Mouse (Mus musculus) limb, embryonic 13.5 days (tissue): ENCODE measurements around the gene Pex6. TPM values are rescaled to one million over a fixed set of nuclear protein-coding genes. Genes with fewer than 3 reads are reported as not detected.

Experiments
- ATAC-seq: fragments of 200-750 bp; cut with Nextera tagmentation; 2 replicates; pipeline ENCODE4 v1.8.0; 2017; ENCODE audit warnings: low read depth, moderate number of reproducible peaks, moderate TSS enrichment; ENCODE audit not compliant: low FRiP score
- H3K27ac ChIP-seq: fragments of 300-500 bp; sonication (generic); 2 replicates; pipeline ENCODE4 v1.5.1; 2015; ENCODE audit warnings: inconsistent platforms, mild to moderate bottlenecking, moderate library complexity
- H3K27me3 ChIP-seq: fragments of 300-500 bp; sonication (generic); 2 replicates; pipeline ENCODE4 v1.6.1; 2015; ENCODE audit warnings: mild to moderate bottlenecking, inconsistent platforms
- H3K36me3 ChIP-seq: fragments of 300-500 bp; sonication (generic); 2 replicates; pipeline ENCODE4 v1.6.1; 2015; ENCODE audit warnings: inconsistent platforms, mild to moderate bottlenecking, moderate library complexity
- H3K4me1 ChIP-seq: fragments of 300-500 bp; sonication (generic); 2 replicates; pipeline ENCODE4 v1.6.1; 2015; ENCODE audit warnings: inconsistent platforms
- H3K4me2 ChIP-seq: fragments of 300-500 bp; sonication (generic); replicated peaks from 2 replicates; pipeline ENCODE4 v1.6.1; 2015; ENCODE audit warnings: inconsistent platforms, mild to moderate bottlenecking, moderate library complexity
- H3K4me3 ChIP-seq: fragments of 300-500 bp; sonication (generic); 2 replicates; pipeline ENCODE4 v1.5.1; 2015; ENCODE audit warnings: moderate library complexity, mild to moderate bottlenecking, inconsistent platforms
- H3K9ac ChIP-seq: fragments of 300-500 bp; sonication (generic); 2 replicates; pipeline ENCODE4 v1.6.1; 2015; ENCODE audit warnings: mild to moderate bottlenecking, inconsistent platforms
- H3K9me3 ChIP-seq: fragments of 300-500 bp; sonication (generic); 2 replicates; pipeline ENCODE4 v1.6.1; 2016; ENCODE audit warnings: inconsistent platforms
- WGBS: fragments of 180-500 bp; shearing (Covaris S2); methylation state at CpG from one replicate; pipeline ENCODE4 v1.1.7; 2015; 5-methylcytosine and 5-hydroxymethylcytosine counted together
- polyA plus RNA-seq: library from polyadenylated mRNA; unstranded; fragments of >200 nt; fragmentation: Nextera tagmentation; extraction: Ambion mirVana; gene quantifications from 2 replicates; pipeline ENCODE4 v1.2.1, GENCODE M21; 2015

Pex6 gene
- 26.8 and 27.0 TPM in 2 replicates for polyA plus RNA-seq

DNA sequence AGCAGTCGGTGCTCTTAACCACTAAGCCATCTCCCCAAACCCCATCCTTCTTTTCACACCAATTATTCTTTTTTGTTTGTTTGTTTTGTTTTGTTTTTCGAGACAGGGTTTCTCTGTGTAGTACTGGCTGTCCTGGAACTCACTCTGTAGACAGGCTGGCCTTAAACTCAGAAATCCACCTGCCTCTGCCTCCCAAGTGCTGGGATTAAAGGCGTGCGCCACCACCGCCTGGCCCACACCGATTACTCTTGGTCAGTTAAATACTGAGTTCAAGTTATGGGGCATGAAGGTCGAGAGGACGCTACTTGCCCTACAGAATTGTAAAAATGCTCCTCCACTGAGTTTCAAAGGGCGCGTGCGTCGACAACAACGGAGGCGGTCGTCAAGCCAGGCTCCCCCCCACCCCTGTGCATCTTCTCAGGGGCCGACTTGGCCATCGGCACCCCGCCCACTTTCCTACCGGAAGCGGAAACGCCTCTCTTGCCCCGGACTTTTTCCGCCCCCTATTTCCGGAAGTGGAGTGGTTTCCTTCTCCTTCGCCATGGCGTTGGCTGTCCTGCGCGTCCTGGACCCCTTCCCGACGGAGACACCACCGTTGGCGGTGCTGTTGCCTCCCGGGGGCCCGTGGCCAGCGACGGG lies at the start of gene Pex6:
Pex6 (plus strand) TSS at position 505 of the 639 bp plus-strand sequence.
- Histone ChIP-seq H3K4me3 (peak within 1 kb of the TSS; percentile 100), H3K27ac (peak within 1 kb of the TSS; percentile 65; the same call in 1 of the 2 replicates), H3K27me3 (no peaks in the 10 kb centered on the region), H3K4me2 (peak within 1 kb of the TSS; percentile 100), H3K9ac (peak within 1 kb of the TSS; percentile 96), H3K4me1 (peaks cover 23% of the 10 kb centered on the region), H3K36me3 (peaks cover 29% of the 10 kb centered on the region), H3K9me3 (no peaks in the 10 kb centered on the region)
- 7% methylated on average over 36 of the region's 36 CpGs for WGBS
- ATAC-seq, result peak; percentile 91

DNA sequence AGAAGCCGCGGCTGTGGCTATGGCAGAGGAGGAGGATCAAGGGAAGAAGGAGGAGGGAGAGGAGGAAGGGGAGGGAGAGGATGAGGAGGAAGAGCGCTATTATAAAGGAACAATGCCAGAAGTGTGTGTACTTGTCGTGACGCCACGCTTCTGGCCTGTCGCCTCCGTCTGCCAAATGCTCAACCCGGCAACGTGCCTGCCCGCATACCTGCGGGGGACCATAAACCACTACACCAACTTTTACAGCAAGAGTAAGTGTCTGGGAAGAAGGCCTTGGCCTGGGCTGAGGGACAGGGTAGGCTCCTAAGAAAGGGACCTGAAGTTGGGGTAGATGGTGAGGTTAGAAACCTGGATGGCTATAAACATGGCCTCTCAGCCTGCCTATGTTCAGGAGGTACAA lies 49.3 kb upstream of the Pex6 start:
- Histone ChIP-seq H3K9me3 (no peaks in the 10 kb centered on the region), H3K27me3 (no peaks in the 10 kb centered on the region), H3K36me3 (peaks cover 97% of the 10 kb centered on the region), H3K4me3 (no peak overlapping the region), H3K4me2 (no peak overlapping the region), H3K27ac (no peak overlapping the region), H3K4me1 (no peaks in the 10 kb centered on the region), H3K9ac (no peak overlapping the region)
- ATAC-seq, result no peak
- 88% methylated on average over 12 of the region's 12 CpGs for WGBS

DNA sequence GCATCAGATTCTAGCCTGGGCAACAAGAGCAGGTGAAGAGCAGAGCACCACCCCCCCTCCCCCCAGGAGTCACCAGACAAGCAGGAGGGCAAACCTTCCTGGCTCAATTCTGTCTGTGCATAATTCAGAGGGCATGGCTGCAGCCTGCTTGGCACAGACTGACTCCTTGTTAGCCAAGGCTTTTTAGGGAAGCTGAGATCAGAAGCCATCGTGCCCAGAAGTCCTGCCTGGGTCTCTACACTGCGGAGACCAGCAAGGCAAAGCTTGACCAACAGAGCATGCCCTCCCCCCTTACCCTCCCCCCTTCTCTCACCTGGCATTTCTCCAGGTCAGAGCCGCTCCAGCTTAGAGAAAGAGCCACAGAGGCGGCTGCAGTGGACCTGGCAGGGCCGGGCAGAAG lies 48.5 kb upstream of the Pex6 start:
- ATAC-seq, result no peak
- Histone ChIP-seq H3K27me3 (no peaks in the 10 kb centered on the region), H3K27ac (no peak overlapping the region), H3K4me2 (no peak overlapping the region), H3K4me1 (no peaks in the 10 kb centered on the region), H3K36me3 (peaks cover 95% of the 10 kb centered on the region), H3K9me3 (no peaks in the 10 kb centered on the region), H3K9ac (no peak overlapping the region), H3K4me3 (no peak overlapping the region)
- WGBS, result 86% methylated on average over 5 of the region's 5 CpGs

DNA sequence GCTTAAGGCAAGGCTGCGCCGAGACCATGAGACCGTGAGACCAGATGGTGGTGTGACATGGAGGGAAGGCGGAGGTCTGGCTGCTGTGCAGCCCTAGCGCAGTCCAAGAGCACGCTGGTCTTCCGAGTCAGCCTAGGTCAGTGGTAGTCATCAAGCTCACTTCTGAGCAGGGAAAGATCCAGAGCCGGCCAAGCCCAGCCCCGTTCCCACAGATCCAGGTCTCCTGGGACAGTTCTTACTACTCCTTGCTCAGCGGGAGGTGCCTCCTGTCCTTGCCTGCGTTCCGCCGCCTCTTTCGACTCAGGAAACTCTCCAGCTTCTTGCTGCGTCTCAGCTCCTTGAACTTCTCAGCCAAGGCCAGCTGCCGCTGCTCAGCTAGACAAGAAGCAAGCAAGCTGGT lies 43.6 kb upstream of the Pex6 start:
- Histone ChIP-seq H3K4me2 (no peak overlapping the region), H3K27ac (no peak overlapping the region), H3K4me1 (no peaks in the 10 kb centered on the region), H3K36me3 (peaks cover 81% of the 10 kb centered on the region), H3K9ac (no peak overlapping the region), H3K27me3 (no peaks in the 10 kb centered on the region), H3K9me3 (no peaks in the 10 kb centered on the region), H3K4me3 (no peak overlapping the region)
- 89% methylated on average over 16 of the region's 16 CpGs for WGBS
- no peak for ATAC-seq

DNA sequence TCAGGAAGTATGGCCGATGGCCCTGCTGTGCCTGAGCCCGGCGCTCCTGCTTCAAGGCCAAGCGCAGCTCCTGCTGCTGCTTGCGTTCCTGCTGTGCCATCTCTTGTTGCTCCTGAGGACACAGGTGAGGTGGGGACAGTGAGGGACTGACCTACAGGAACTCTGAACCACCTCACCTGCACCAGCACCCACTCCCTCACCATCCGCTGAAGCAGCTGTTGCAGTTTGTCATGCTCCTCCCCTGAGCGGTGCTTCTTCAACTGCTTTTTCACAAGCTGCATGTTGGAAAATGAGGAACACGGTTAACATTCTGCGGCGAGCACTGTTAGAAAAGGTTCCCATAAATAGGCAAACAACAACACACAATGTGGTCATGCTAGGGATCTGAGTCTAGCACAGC lies 41.4 kb upstream of the Pex6 start:
- peaks cover 14% of the 10 kb centered on the region for H3K4me1 ChIP-seq
- no peak overlapping the region for H3K4me3 ChIP-seq
- H3K27ac ChIP-seq, result no peak overlapping the region
- H3K27me3 ChIP-seq, result no peaks in the 10 kb centered on the region
- WGBS, result 96% methylated on average over 10 of the region's 10 CpGs
- ATAC-seq, result no peak
- no peak overlapping the region for H3K4me2 ChIP-seq
- no peaks in the 10 kb centered on the region for H3K9me3 ChIP-seq
- H3K36me3 ChIP-seq, result peaks cover 64% of the 10 kb centered on the region
- no peak overlapping the region for H3K9ac ChIP-seq

DNA sequence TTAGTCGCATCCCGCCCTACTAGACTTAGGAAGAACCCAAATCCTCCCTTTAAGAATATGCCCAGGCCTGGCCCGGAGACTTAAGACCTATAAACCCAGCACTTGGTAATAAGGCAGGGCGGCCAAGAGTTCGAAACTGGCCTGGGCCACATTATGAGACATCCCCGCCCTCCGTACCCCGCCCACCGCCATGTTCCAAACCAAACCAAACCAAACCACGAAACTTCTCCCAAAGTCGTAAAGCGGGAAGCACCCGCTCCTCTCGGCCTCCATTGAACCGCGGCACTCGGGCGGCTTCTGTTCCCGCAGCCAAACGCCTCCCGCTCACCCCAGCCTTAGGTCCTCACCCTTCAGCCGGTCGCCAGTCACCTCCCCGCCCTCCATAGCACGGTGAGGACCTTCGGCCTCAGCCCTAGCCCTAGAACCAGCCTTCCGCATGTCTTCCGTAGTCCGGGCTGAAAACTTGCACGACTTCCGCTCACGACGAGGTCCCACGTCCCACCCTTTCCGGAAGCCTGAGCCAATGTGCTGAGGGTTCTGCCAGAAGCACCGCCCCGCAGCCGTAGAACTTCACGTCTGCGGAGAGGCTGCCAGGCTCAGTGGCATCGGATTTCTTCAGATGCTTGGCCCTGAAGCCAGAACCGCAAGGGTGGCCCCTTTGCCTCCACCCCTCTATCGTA lies 37.3 kb upstream of the Pex6 start, which contains the start of gene Rrp36:
Rrp36 (minus strand) TSS at position 503 of the 680 bp plus-strand sequence.
- peak; percentile 93 for ATAC-seq

DNA sequence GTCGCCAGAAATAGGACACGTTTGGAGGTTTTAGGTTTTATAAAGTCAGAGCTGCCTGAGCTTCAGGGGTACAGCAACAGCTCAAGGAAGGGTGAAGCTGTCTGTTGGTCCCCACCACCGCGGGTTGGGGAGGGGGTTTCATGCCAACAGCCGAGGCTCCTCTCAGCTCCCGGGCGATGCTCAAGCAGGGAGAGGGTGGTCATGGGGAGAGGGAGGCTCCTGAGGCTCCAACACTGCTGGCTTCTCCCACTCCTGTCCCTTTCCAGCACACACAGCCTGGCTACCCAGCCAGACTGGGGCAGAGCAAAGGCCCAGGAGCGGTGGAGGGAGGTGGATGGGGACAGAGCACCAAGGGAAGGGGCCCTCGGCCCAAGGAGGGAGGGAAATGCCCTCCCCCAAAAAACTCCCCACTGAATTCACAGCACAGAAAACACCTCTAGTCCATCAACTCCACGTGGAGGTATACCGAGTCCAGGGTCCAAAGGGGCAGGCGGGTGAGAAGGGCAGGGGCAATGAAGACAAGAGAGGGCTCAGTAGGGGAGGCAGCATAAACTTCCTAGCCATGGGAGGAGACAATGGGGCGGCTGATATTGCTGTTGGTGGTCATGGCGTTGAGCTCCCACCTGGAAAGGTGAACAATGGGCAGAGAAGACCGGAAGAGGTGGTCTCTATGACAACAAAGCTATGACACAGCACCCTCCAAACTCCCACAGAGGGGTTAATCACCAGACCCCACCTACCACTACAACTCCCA lies 36.6 kb upstream of the Pex6 start:
- 22% methylated on average over 15 of the region's 15 CpGs for WGBS
- H3K9me3 ChIP-seq, result no peaks in the 10 kb centered on the region
- peaks cover 34% of the 10 kb centered on the region for H3K4me1 ChIP-seq
- H3K36me3 ChIP-seq, result peaks cover 59% of the 10 kb centered on the region
- peak overlapping the region; percentile 88 for H3K4me2 ChIP-seq
- H3K27ac ChIP-seq, result peak overlapping the region; percentile 95
- peak overlapping the region; percentile 82 for H3K4me3 ChIP-seq
- no peaks in the 10 kb centered on the region for H3K27me3 ChIP-seq
- peak; percentile 34 for ATAC-seq
- peak overlapping the region; percentile 74 for H3K9ac ChIP-seq

More for the DNA sequence above, 37.3 kb upstream of the Pex6 start, which contains the start of gene Rrp36:
- H3K27me3 ChIP-seq, result no peaks in the 10 kb centered on the region
- peak within 1 kb of the TSS; percentile 95 for H3K27ac ChIP-seq
- no peaks in the 10 kb centered on the region for H3K9me3 ChIP-seq
- H3K36me3 ChIP-seq, result peaks cover 66% of the 10 kb centered on the region
- 1% methylated on average over 43 of the region's 43 CpGs for WGBS
- H3K4me1 ChIP-seq, result peaks cover 27% of the 10 kb centered on the region
- H3K4me2 ChIP-seq, result peak within 1 kb of the TSS; percentile 88
- peak within 1 kb of the TSS; percentile 81 for H3K9ac ChIP-seq
- H3K4me3 ChIP-seq, result peak within 1 kb of the TSS; percentile 82

DNA sequence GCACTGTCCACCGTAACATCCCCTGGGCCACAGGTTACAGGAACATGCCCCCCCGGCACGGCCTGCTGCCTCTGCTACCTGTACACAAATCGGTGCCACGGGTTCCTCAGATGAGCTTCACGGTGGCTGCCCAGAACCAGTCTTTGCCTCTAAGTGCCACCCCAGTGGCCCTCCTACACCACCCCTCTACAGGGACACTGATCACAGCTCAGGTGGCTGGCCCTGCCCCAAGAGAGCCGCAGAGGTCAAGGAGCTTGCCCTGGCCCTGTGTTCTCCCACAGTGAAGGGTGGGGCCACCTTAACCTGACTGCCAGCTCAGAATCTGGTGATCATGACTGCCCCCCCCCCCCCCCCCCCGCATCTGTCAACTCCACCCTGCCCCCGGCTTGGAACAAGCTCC lies 32.8 kb upstream of the Pex6 start, which contains the start of gene Mea1:
Mea1 (plus strand) TSS at position 378 of the 400 bp plus-strand sequence.
- Histone ChIP-seq H3K4me1 (peaks cover 40% of the 10 kb centered on the region), H3K9ac (peak within 1 kb of the TSS; percentile 81), H3K27me3 (no peaks in the 10 kb centered on the region), H3K4me2 (peak within 1 kb of the TSS; percentile 90), H3K9me3 (no peaks in the 10 kb centered on the region), H3K27ac (peak within 1 kb of the TSS; percentile 90; the same call in 1 of the 2 replicates), H3K36me3 (peaks cover 49% of the 10 kb centered on the region), H3K4me3 (peak within 1 kb of the TSS; percentile 88)
- ATAC-seq, result no peak
- 93% methylated on average over 7 of the region's 9 CpGs for WGBS

DNA sequence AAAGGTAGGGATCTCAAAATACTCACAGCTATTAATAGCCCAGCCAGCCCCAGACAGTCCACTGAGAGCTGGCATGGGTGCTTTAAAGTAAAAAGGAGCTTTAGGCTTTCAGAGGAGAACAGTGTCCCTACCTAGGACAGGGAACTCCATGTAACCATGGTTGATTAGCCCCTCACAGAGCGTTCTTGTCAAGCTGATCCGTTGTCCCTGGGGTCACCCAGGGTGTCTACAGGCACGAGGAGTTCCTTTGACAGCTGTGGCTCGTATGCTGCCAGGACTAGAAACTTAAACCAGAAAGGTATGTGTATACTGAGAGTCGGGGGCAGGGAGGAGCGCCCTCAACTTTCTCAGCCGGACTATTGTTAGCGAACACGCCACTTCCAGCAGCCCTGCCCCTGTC lies 32.4 kb upstream of the Pex6 start:
- H3K27me3 ChIP-seq, result no peaks in the 10 kb centered on the region
- H3K4me3 ChIP-seq, result peak overlapping the region; percentile 88
- no peak for ATAC-seq
- peaks cover 54% of the 10 kb centered on the region for H3K36me3 ChIP-seq
- H3K4me1 ChIP-seq, result peaks cover 37% of the 10 kb centered on the region
- WGBS, result 55% methylated on average over 9 of the region's 9 CpGs
- peak overlapping the region; percentile 28; the same call in 1 of the 2 replicates for H3K27ac ChIP-seq
- peak overlapping the region; percentile 90 for H3K4me2 ChIP-seq
- H3K9me3 ChIP-seq, result no peaks in the 10 kb centered on the region
- H3K9ac ChIP-seq, result peak overlapping the region; percentile 81

DNA sequence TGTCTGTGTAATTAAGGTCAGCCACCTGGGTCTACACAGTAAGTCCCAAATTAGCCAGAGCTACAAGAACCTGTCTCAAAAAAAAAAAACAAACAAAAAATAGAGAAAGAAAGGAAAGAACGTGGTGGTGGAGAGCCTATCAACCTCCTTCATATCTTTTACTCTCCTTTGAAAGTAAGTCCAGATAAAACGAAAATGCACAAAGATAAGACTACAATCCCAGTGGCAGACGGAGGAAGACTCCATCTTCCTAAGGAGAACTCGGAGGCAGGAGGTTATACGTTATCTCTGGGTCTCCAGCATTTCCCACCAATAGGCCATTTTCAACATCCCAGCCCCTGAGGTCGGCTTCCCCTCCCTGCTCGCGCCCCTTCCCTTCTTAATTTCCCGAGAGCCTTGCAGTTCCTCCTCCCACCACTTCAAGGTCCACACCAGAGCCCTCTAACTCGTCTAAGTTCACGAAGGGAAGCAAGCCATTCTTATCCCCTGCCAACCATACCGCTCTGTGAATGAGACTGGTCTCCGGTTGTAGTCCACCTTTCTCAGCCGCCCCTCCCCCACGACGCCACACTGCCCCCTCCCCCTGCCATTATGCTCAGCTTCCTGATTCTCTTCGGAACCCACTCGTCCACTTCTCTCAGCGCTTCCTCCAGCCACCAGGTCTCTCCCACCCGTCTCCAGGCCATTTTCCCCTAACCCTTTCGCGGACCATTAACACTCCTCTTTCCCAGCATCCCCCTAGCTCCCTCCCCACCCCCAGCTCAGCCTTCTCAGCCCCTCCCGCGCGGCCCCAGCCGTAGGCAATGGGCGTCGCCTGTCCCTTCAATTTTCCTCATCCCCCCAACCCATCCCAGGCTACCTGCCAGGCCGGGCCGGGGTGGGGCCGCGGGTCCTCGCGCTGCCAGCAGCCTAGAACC lies 31.2 kb upstream of the Pex6 start:
- H3K4me2 ChIP-seq, result peak overlapping the region; percentile 90
- peak overlapping the region; percentile 90 for H3K27ac ChIP-seq
- peaks cover 29% of the 10 kb centered on the region for H3K4me1 ChIP-seq
- no peaks in the 10 kb centered on the region for H3K9me3 ChIP-seq
- peak overlapping the region; percentile 88 for H3K4me3 ChIP-seq
- ATAC-seq, result peak; percentile 64
- no peaks in the 10 kb centered on the region for H3K27me3 ChIP-seq
- peak overlapping the region; percentile 81 for H3K9ac ChIP-seq
- under 1% methylated on average over 34 of the region's 34 CpGs for WGBS
- H3K36me3 ChIP-seq, result peaks cover 59% of the 10 kb centered on the region

DNA sequence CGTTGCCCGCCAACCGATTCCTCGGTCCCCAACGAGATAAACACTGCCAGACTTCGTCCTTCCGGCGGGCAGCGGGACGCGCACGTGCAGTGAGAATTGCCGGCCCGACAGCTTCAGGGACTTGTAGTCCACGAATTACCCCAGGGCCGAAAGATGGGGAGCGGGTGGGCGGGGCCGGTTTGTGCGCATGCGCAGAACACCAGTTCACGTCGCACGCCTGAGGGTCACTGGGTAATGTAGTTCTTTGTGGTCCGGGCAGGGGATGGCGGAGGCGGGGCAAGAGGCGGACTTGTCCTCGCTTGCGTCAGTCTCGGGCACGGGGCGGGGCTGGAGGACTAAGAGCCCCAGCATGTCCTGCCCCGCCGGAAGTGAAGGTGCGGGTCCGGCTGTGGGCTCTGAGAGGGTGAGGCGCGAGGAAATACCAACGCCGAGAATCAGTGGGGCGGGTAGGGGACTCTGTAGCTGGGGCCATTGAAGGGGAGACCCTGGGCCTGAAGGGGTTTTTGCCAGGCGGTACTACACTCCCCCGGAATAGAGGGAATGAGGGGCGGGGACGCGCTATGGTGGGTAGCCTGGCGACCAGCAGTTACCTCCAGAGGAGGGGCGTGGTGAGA lies 30.4 kb upstream of the Pex6 start, which contains the start of gene Klhdc3:
Klhdc3 (minus strand) TSS at position 155 of the 614 bp plus-strand sequence.
- WGBS, result under 1% methylated on average over 49 of the region's 49 CpGs
- H3K36me3 ChIP-seq, result peaks cover 59% of the 10 kb centered on the region
- peak within 1 kb of the TSS; percentile 81 for H3K9ac ChIP-seq
- ATAC-seq, result peak; percentile 98
- peak within 1 kb of the TSS; percentile 88 for H3K4me3 ChIP-seq
- peaks cover 27% of the 10 kb centered on the region for H3K4me1 ChIP-seq
- H3K27me3 ChIP-seq, result no peaks in the 10 kb centered on the region
- peak within 1 kb of the TSS; percentile 90 for H3K4me2 ChIP-seq
- peak within 1 kb of the TSS; percentile 90 for H3K27ac ChIP-seq
- no peaks in the 10 kb centered on the region for H3K9me3 ChIP-seq
